Comparison of ENCODE assay signal across 19 mouse cellular contexts in the genomic region with DNA sequence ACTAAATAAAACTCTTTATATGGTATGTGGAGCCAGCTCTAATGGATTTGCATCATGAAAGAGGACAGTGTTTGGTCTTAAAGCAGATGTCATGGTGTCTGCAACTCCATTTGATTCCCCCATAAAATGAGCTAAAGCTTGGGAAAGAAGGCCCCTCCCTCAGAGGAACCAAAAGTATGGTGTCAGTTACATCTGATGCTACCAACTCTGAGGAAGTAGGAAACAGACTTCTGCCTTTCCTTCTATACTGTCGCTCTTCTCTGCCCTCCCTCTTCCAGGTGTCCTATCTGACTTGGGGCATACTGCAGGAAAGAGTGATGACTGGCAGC. TPM values are rescaled to one million over a fixed set of nuclear protein-coding genes. Genes with fewer than 3 reads are reported as not detected.
DNase-seq lines count a peak whose midpoint lies in the region; ATAC-seq lines count a peak whose summit lies in the region.
"Had no signal": no experiment of that assay in that cellular context is flagged by ENCODE, and none has a peak within 500 bp of the region (broad histone marks: within the 10 kb centered on the region; RNA-seq: fewer than 3 reads in every experiment).

No protein-coding gene starts in this region.

- 100% methylated on average over 1 of the region's 1 CpGs for WGBS in forebrain, embryonic 10.5 days
- 96% methylated on average over 1 of the region's 1 CpGs for WGBS in forebrain, embryonic 11.5 days
- 71% methylated on average over 1 of the region's 1 CpGs for WGBS in kidney, embryonic 15.5 days
- WGBS in neural tube, embryonic 12.5 days: 92% methylated on average over 1 of the region's 1 CpGs

- no peaks in the 10 kb centered on the region for H3K9me3 ChIP-seq in forebrain, embryonic 10.5 days
- H3K9me3 ChIP-seq in forebrain, embryonic 11.5 days (ENCODE audit: control insufficient read depth, low read length): no peaks in the 10 kb centered on the region
- no peaks in the 10 kb centered on the region for H3K9me3 ChIP-seq in kidney, embryonic 15.5 days (replicated peaks)
- no peaks in the 10 kb centered on the region for H3K9me3 ChIP-seq in neural tube, embryonic 12.5 days
- H3K9me3 ChIP-seq: liver, embryonic 15.5 days had no signal

- no peaks in the 10 kb centered on the region for H3K27me3 ChIP-seq in forebrain, embryonic 10.5 days (ENCODE audit: poor library complexity, severe bottlenecking)
- H3K27me3 ChIP-seq in forebrain, embryonic 11.5 days (ENCODE audit: control insufficient read depth, insufficient read depth, low read length): no peaks in the 10 kb centered on the region
- no peaks in the 10 kb centered on the region for H3K27me3 ChIP-seq in kidney, embryonic 15.5 days
- H3K27me3 ChIP-seq in neural tube, embryonic 12.5 days (replicated peaks): no peaks in the 10 kb centered on the region
- no peaks in the 10 kb centered on the region for H3K27me3 ChIP-seq in splenic B cell, adult 2 months (ENCODE audit: control insufficient read depth, insufficient read depth, low read length, poor library complexity, severe bottlenecking)
- H3K27me3 ChIP-seq: liver, embryonic 15.5 days had no signal

- peaks cover 73% of the 10 kb centered on the region for H3K4me1 ChIP-seq in forebrain, embryonic 10.5 days
- H3K4me1 ChIP-seq in forebrain, embryonic 11.5 days (replicated peaks; ENCODE audit: control insufficient read depth, insufficient read depth, low read length): peaks cover 10% of the 10 kb centered on the region; the same call in 1 of the 2 replicates
- H3K4me1 ChIP-seq in kidney, embryonic 15.5 days: peaks cover 69% of the 10 kb centered on the region
- peaks cover 37% of the 10 kb centered on the region for H3K4me1 ChIP-seq in neural tube, embryonic 12.5 days

- no peak for DNase-seq in forebrain, embryonic 10.5 days (ENCODE audit: extremely low spot score, low spot score)
- no peak for DNase-seq in forebrain, embryonic 11.5 days (ENCODE audit: low spot score)
- no peak for DNase-seq in kidney, postnatal 25 days
- DNase-seq in neural tube, embryonic 10.5 days (ENCODE audit: extremely low spot score, low spot score): no peak
- DNase-seq in splenic B cell, adult 2 months (ENCODE audit: low read depth, low spot score): peak; percentile 53
- no peak for DNase-seq in adrenal gland, adult 18-20 months (ENCODE audit: low spot score in 2 of 2)
- DNase-seq: embryo, embryonic 11 days; forebrain, postnatal 0 days; gastrocnemius, postnatal 36 days; heart, postnatal 14 days; layer of hippocampus, postnatal 36 days; thymus, postnatal 36 days had no signal

- no peak overlapping the region for H3K27ac ChIP-seq in forebrain, embryonic 10.5 days
- H3K27ac ChIP-seq in forebrain, embryonic 11.5 days (ENCODE audit: low read depth, low read length): no peak overlapping the region
- peak overlapping the region; percentile 7; the same call in 1 of the 2 replicates for H3K27ac ChIP-seq in kidney, embryonic 15.5 days
- H3K27ac ChIP-seq in neural tube, embryonic 12.5 days: no peak overlapping the region
- H3K27ac ChIP-seq: hindbrain, embryonic 14.5 days; liver, embryonic 15.5 days had no signal

- 0 out of 2 replicates have a peak overlapping the region, but pooled peaks have one; percentile 7 for H3K4me3 ChIP-seq in forebrain, embryonic 10.5 days
- no peak overlapping the region for H3K4me3 ChIP-seq in forebrain, embryonic 11.5 days (ENCODE audit: low read depth, low read length)
- no peak overlapping the region for H3K4me3 ChIP-seq in kidney, embryonic 15.5 days (replicated peaks)
- H3K4me3 ChIP-seq in neural tube, embryonic 12.5 days: no peak overlapping the region

- H3K9ac ChIP-seq in forebrain, embryonic 11.5 days (ENCODE audit: low read length): no peak overlapping the region
- H3K9ac ChIP-seq in kidney, embryonic 15.5 days: no peak overlapping the region
- H3K9ac ChIP-seq in neural tube, embryonic 12.5 days: no peak overlapping the region
- H3K9ac ChIP-seq: forebrain, postnatal 0 days; hindbrain, embryonic 14.5 days; liver, embryonic 15.5 days had no signal

- peaks cover 61% of the 10 kb centered on the region for H3K36me3 ChIP-seq in forebrain, embryonic 10.5 days (replicated peaks)
- peaks cover 39% of the 10 kb centered on the region for H3K36me3 ChIP-seq in forebrain, embryonic 11.5 days (ENCODE audit: control insufficient read depth, insufficient read depth, low read length)
- peaks cover 57% of the 10 kb centered on the region for H3K36me3 ChIP-seq in kidney, embryonic 15.5 days
- peaks cover 55% of the 10 kb centered on the region for H3K36me3 ChIP-seq in neural tube, embryonic 12.5 days
- peaks cover 25% of the 10 kb centered on the region for H3K36me3 ChIP-seq in splenic B cell, adult 2 months (ENCODE audit: control insufficient read depth, insufficient read depth, low read length, poor library complexity, severe bottlenecking)

- no peak overlapping the region for H3K4me2 ChIP-seq in forebrain, embryonic 11.5 days (ENCODE audit: low read depth, low read length, severe bottlenecking)
- H3K4me2 ChIP-seq in kidney, embryonic 15.5 days: no peak overlapping the region
- H3K4me2 ChIP-seq in neural tube, embryonic 12.5 days (replicated peaks): 0 out of 2 replicates have a peak overlapping the region, but pooled peaks have one; percentile 9
- H3K4me2 ChIP-seq: heart, embryonic 11.5 days had no signal

- ATAC-seq in forebrain, embryonic 11.5 days (replicated peaks; ENCODE audit: low FRiP score): no peak
- no peak for ATAC-seq in kidney, embryonic 15.5 days (replicated peaks; ENCODE audit: low FRiP score)
- ATAC-seq in neural tube, embryonic 12.5 days (ENCODE audit: low FRiP score, low read depth): no peak
- ATAC-seq: CD4-positive, CD25-positive, alpha-beta regulatory T cell, adult 4 months; forebrain, postnatal 0 days; lung, postnatal 0 days had no signal

RNA-seq across cellular contexts. Expression of a gene that starts 2.3 kb away (rescaled TPM):
- 114 and 117 TPM in 2 replicates for polyA plus RNA-seq in forebrain, embryonic 10.5 days (2016; fragmentation: Nextera tagmentation; extraction: Ambion mirVana)
- 103 and 105 TPM in 2 replicates for polyA plus RNA-seq in forebrain, embryonic 11.5 days (2014; fragmentation: Nextera tagmentation; extraction: Ambion mirVana)
- 142 TPM in 2 replicates for polyA plus RNA-seq in kidney, embryonic 15.5 days (2015; fragmentation: Nextera tagmentation; extraction: Ambion mirVana)
- polyA plus RNA-seq in neural tube, embryonic 12.5 days (2016; fragmentation: Nextera tagmentation; extraction: Ambion mirVana): 87.6 and 90.5 TPM in 2 replicates
- total RNA-seq in adrenal gland, adult 18-20 months (2021): 10 to 100 TPM; 28.1 to 44.2 TPM

RNA-seq across cellular contexts. Expression of a gene that starts 7.1 kb away (rescaled TPM):
- polyA plus RNA-seq in forebrain, embryonic 10.5 days (2016; fragmentation: Nextera tagmentation; extraction: Ambion mirVana): 2,210 and 2,220 TPM in 2 replicates
- polyA plus RNA-seq in forebrain, embryonic 11.5 days (2014; fragmentation: Nextera tagmentation; extraction: Ambion mirVana): 1,787 and 1,872 TPM in 2 replicates
- 1,881 and 1,940 TPM in 2 replicates for polyA plus RNA-seq in kidney, embryonic 15.5 days (2015; fragmentation: Nextera tagmentation; extraction: Ambion mirVana)
- 1,381 and 1,470 TPM in 2 replicates for polyA plus RNA-seq in neural tube, embryonic 12.5 days (2016; fragmentation: Nextera tagmentation; extraction: Ambion mirVana)
- total RNA-seq in adrenal gland, adult 18-20 months (2021): 1,000 to 10,000 TPM; 2,801 to 2,860 TPM

RNA-seq across cellular contexts. Expression of a gene that starts 10.5 kb away (rescaled TPM):
- polyA plus RNA-seq in forebrain, embryonic 10.5 days (2016; fragmentation: Nextera tagmentation; extraction: Ambion mirVana): 6.6 and 6.9 TPM in 2 replicates
- 5.9 and 6.0 TPM in 2 replicates for polyA plus RNA-seq in forebrain, embryonic 11.5 days (2014; fragmentation: Nextera tagmentation; extraction: Ambion mirVana)
- 5.3 and 5.7 TPM in 2 replicates for polyA plus RNA-seq in kidney, embryonic 15.5 days (2015; fragmentation: Nextera tagmentation; extraction: Ambion mirVana)
- polyA plus RNA-seq in neural tube, embryonic 12.5 days (2016; fragmentation: Nextera tagmentation; extraction: Ambion mirVana): 7.4 and 7.5 TPM in 2 replicates
- total RNA-seq in adrenal gland, adult 18-20 months (2021): 1 to 10 TPM; 2.7 to 3.5 TPM

RNA-seq across cellular contexts. Expression of a gene that starts 16.5 kb away (rescaled TPM):
- 4.8 and 6.3 TPM in 2 replicates for polyA plus RNA-seq in forebrain, embryonic 10.5 days (2016; fragmentation: Nextera tagmentation; extraction: Ambion mirVana)
- polyA plus RNA-seq in forebrain, embryonic 11.5 days (2014; fragmentation: Nextera tagmentation; extraction: Ambion mirVana): 8.2 and 9.1 TPM in 2 replicates
- polyA plus RNA-seq in kidney, embryonic 15.5 days (2015; fragmentation: Nextera tagmentation; extraction: Ambion mirVana): 3.1 and 3.4 TPM in 2 replicates
- polyA plus RNA-seq in neural tube, embryonic 12.5 days (2016; fragmentation: Nextera tagmentation; extraction: Ambion mirVana): 10.5 and 13.1 TPM in 2 replicates
- total RNA-seq in adrenal gland, adult 18-20 months (2021): under 1 TPM in 1 of 2 experiments, not detected in 1; 0.06 TPM

RNA-seq across cellular contexts. Expression of a gene that starts 33.4 kb away (rescaled TPM):
- polyA plus RNA-seq in forebrain, embryonic 10.5 days (2016; fragmentation: Nextera tagmentation; extraction: Ambion mirVana): 70.3 and 76.3 TPM in 2 replicates
- 56.7 TPM in 2 replicates for polyA plus RNA-seq in forebrain, embryonic 11.5 days (2014; fragmentation: Nextera tagmentation; extraction: Ambion mirVana)
- 100 and 102 TPM in 2 replicates for polyA plus RNA-seq in kidney, embryonic 15.5 days (2015; fragmentation: Nextera tagmentation; extraction: Ambion mirVana)
- polyA plus RNA-seq in neural tube, embryonic 12.5 days (2016; fragmentation: Nextera tagmentation; extraction: Ambion mirVana): 44.7 and 47.9 TPM in 2 replicates
- 100 to 1,000 TPM; 121 to 161 TPM for total RNA-seq in adrenal gland, adult 18-20 months (2021)
